Mouse (Mus musculus): ENCODE measurements around the gene Tcte3. TPM values are rescaled to one million over a fixed set of nuclear protein-coding genes. Genes with fewer than 3 reads are reported as not detected.
"Not testable (repeated sequence)": the region's sequence is repeated elsewhere in the genome, so short reads cannot be mapped to it uniquely, and the experiment has no call there.

Gene Tcte3
- polyA plus RNA-seq, 1 experiment = 2.7 TPM

GRCm38 (mm10) chr17:14994140-14994539 lies 47.1 kb downstream of the Tcte3 start:
- not testable (repeated sequence) for H3K4me1 ChIP-seq (ENCODE audit: control insufficient read depth, insufficient read depth, insufficient read length, low read length); H3K27ac ChIP-seq (replicated peaks; ENCODE audit: low read depth, low read length); H3K4me3 ChIP-seq (ENCODE audit: insufficient read depth, low read depth, low read length)

- not testable (repeated sequence) for H3K4me3 ChIP-seq (ENCODE audit: insufficient read depth, low read depth, low read length); H3K27ac ChIP-seq (replicated peaks; ENCODE audit: low read depth, low read length); H3K4me1 ChIP-seq (ENCODE audit: control insufficient read depth, insufficient read depth, insufficient read length, low read length)
Observed at GRCm38 (mm10) chr17:14993139-14993832, 48.0 kb downstream of the Tcte3 start.

- not testable (repeated sequence) for H3K27ac ChIP-seq (replicated peaks; ENCODE audit: low read depth, low read length); H3K4me1 ChIP-seq (ENCODE audit: control insufficient read depth, insufficient read depth, insufficient read length, low read length); H3K4me3 ChIP-seq (ENCODE audit: insufficient read depth, low read depth, low read length)
Observed at GRCm38 (mm10) chr17:14992522-14993138, 48.7 kb downstream of the Tcte3 start.

GRCm38 (mm10) chr17:14990116-14990702 lies 51.1 kb downstream of the Tcte3 start:
- not testable (repeated sequence) for H3K27ac ChIP-seq (replicated peaks; ENCODE audit: low read depth, low read length)

GRCm38 (mm10) chr17:14978362-14979038 lies 62.8 kb downstream of the Tcte3 start, which contains the start of the genes 9030025P20Rik and Gm3417:
9030025P20Rik (plus strand) TSS chr17:14978468.
Gm3417 (minus strand) TSS chr17:14978790.
- H3K4me3 ChIP-seq (ENCODE audit: insufficient read depth, low read depth, low read length); H3K27ac ChIP-seq (replicated peaks; ENCODE audit: low read depth, low read length); H3K4me1 ChIP-seq (ENCODE audit: control insufficient read depth, insufficient read depth, insufficient read length, low read length): not testable (repeated sequence)

More at GRCm38 (mm10) chr17:14990116-14990702, 51.1 kb downstream of the Tcte3 start:
- H3K4me1 ChIP-seq (ENCODE audit: control insufficient read depth, insufficient read depth, insufficient read length, low read length); H3K4me3 ChIP-seq (ENCODE audit: insufficient read depth, low read depth, low read length): not testable (repeated sequence)

- not testable (repeated sequence) for H3K4me1 ChIP-seq (ENCODE audit: control insufficient read depth, insufficient read depth, insufficient read length, low read length); H3K4me3 ChIP-seq (ENCODE audit: insufficient read depth, low read depth, low read length); H3K27ac ChIP-seq (replicated peaks; ENCODE audit: low read depth, low read length)
Observed at GRCm38 (mm10) chr17:14977718-14978361, 63.4 kb downstream of the Tcte3 start.

Other genes with a start within 250 kb of the Tcte3 start
- gene Wdr27, start 98.3 kb downstream of the Tcte3 start, polyA plus RNA-seq (2012; ENCODE audit: insufficient read depth, insufficient read length, missing spikeins) = 2.7 TPM in 1 of 2 replicates, not detected in the other
- 16.9 and 17.2 TPM in 2 replicates for gene 1600012H06Rik, start 98.3 kb downstream of the Tcte3 start, polyA plus RNA-seq (2012; ENCODE audit: insufficient read depth, insufficient read length, missing spikeins)
- 25.9 and 45.3 TPM in 2 replicates for gene Phf10, start 80.2 kb downstream of the Tcte3 start, polyA plus RNA-seq (2012; ENCODE audit: insufficient read depth, insufficient read length, missing spikeins)
- 3.0 and 5.6 TPM in 2 replicates for gene 9030025P20Rik, start 63.0 kb downstream of the Tcte3 start, polyA plus RNA-seq (2012; ENCODE audit: insufficient read depth, insufficient read length, missing spikeins)
- 2.5 TPM in 1 of 2 replicates, not detected in the other for gene Gm3417, start 62.7 kb downstream of the Tcte3 start, polyA plus RNA-seq (2012; ENCODE audit: insufficient read depth, insufficient read length, missing spikeins)
- gene Gm3435, start 31.3 kb downstream of the Tcte3 start, polyA plus RNA-seq (2012; ENCODE audit: insufficient read depth, insufficient read length, missing spikeins) = 3.8 and 9.6 TPM in 2 replicates
- 21.2 and 27.6 TPM in 2 replicates for gene Ermard, start 280 bp downstream of the Tcte3 start, polyA plus RNA-seq (2012; ENCODE audit: insufficient read depth, insufficient read length, missing spikeins)
- gene Gm3448, start within 50 bp of the Tcte3 start, polyA plus RNA-seq (2012; ENCODE audit: insufficient read depth, insufficient read length, missing spikeins) = 1.2 and 4.2 TPM in 2 replicates

Data from brown adipose tissue, adult 24 weeks (tissue).